Mouse (Mus musculus) lung, postnatal 0 days (tissue): ENCODE measurements around the gene Clps.

Source experiments
- CTCF ChIP-seq: IDR thresholded peaks from 2 replicates; pipeline ENCODE4 v1.5.1; 2016; ENCODE audit warnings: antibody characterized with exemption, mild to moderate bottlenecking
- EP300 ChIP-seq: IDR thresholded peaks from 2 replicates; pipeline ENCODE4 v1.6.1; 2016; ENCODE audit warnings: antibody characterized with exemption, mild to moderate bottlenecking, control low read depth

DNA sequence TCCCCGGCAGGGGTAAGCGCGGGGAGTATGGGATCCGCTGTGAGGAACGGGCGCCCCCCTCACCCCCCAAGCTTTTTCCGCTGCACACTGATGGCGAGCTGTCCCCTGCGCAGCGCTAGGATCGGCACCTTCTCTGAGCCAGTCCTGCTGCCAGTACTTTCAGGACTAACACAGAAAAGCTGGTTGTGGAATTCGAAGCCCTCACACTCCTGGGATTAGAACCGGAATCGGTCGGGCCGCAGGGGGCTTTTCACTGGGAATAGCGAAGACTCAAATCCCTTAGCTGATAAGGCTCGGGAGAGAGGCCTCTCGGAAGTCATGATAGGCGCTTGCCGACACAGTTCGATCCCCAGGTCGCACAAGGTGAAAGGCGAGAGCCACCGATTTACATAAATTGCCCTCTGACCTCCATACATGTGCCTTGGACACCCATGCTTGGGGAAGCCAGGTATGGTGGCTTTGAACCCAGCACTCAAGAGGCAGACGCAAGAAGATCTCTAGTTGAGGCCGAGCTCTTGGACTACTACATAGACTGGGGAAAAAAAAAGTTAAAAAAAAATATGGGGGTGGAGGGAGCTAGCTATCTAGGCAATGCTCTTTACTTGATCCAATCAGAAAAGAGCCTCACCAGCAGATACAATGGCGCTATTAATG is 37.1 kb downstream of the Clps start:
- TF ChIP-seq CTCF (no peak; the same call in 1 of the 2 replicates), EP300 (no peak)
